Mouse (Mus musculus) forebrain, embryonic 10.5 days (tissue): ENCODE results near the gene Dtwd1. TPM values are rescaled to one million over a fixed set of nuclear protein-coding genes. Genes with fewer than 3 reads are reported as not detected.
"Not testable (repeated sequence)": the region's sequence is repeated elsewhere in the genome, so short reads cannot be mapped to it uniquely, and the experiment has no call there.

Experiments used
- DNase-seq: peaks from one replicate; pipeline ENCODE4 v3.0.0-alpha.2; 2017; ENCODE audit warnings: low spot score; ENCODE audit errors: extremely low spot score
- H3K27ac ChIP-seq: fragments of 300-500 bp; sonication (generic); 2 replicates; pipeline ENCODE4 v1.5.1; 2016; ENCODE audit warnings: mild to moderate bottlenecking
- H3K27me3 ChIP-seq: fragments of 300-500 bp; sonication (generic); 2 replicates; pipeline ENCODE4 v1.6.1; 2016; ENCODE audit warnings: mild to moderate bottlenecking; ENCODE audit not compliant: poor library complexity, severe bottlenecking
- H3K36me3 ChIP-seq: fragments of 300-500 bp; sonication (generic); replicated peaks from 2 replicates; pipeline ENCODE4 v1.6.1; 2016; ENCODE audit warnings: mild to moderate bottlenecking, moderate library complexity
- H3K4me1 ChIP-seq: fragments of 300-500 bp; sonication (generic); 2 replicates; pipeline ENCODE4 v1.6.1; 2016
- H3K4me3 ChIP-seq: fragments of 300-500 bp; sonication (generic); 2 replicates; pipeline ENCODE4 v1.5.1; 2016; ENCODE audit warnings: mild to moderate bottlenecking, moderate library complexity
- H3K9me3 ChIP-seq: fragments of 300-500 bp; sonication (generic); 2 replicates; pipeline ENCODE4 v1.6.1; 2016; ENCODE audit warnings: mild to moderate bottlenecking, moderate library complexity
- WGBS: fragments of 180-500 bp; shearing (Covaris S2); methylation state at CpG from one replicate; pipeline ENCODE4 v1.1.7; 2016; 5-methylcytosine and 5-hydroxymethylcytosine counted together
- polyA plus RNA-seq: library from polyadenylated mRNA; unstranded; fragments of >200 nt; fragmentation: Nextera tagmentation; extraction: Ambion mirVana; gene quantifications from 2 replicates; pipeline ENCODE4 v1.2.1, GENCODE M21; 2016

The Dtwd1 gene
- 33.3 and 37.6 TPM in 2 replicates for polyA plus RNA-seq

GRCm38 (mm10) chr2:126151855-126152571, at the start of gene Dtwd1, which contains the start of gene Fam227b:
TSS of gene Dtwd1 (plus strand) at chr2:126152141.
TSS of gene Fam227b (minus strand) at chr2:126152004.
- under 1% methylated on average over 56 of the region's 57 CpGs for WGBS
- peak; percentile 94 for DNase-seq
- peak within 1 kb of the TSS; percentile 97 for H3K27ac ChIP-seq
- H3K4me3 ChIP-seq = peak within 1 kb of the TSS; percentile 84
- peaks cover 15% of the 10 kb centered on the region for H3K4me1 ChIP-seq
- H3K27me3 ChIP-seq = no peaks in the 10 kb centered on the region
- H3K36me3 ChIP-seq = peaks cover 19% of the 10 kb centered on the region
- no peaks in the 10 kb centered on the region for H3K9me3 ChIP-seq

- DNase-seq = no peak
- no peaks in the 10 kb centered on the region for H3K36me3 ChIP-seq
- H3K4me1 ChIP-seq = peaks cover 5% of the 10 kb centered on the region
These were observed 4.2 kb upstream of the Dtwd1 start for GRCm38 (mm10) chr2:126147723-126148122.

GRCm38 (mm10) chr2:126165277-126166018, 13.5 kb downstream of the Dtwd1 start:
- no peaks in the 10 kb centered on the region for H3K4me1 ChIP-seq

More at GRCm38 (mm10) chr2:126147723-126148122, 4.2 kb upstream of the Dtwd1 start:
- H3K27me3 ChIP-seq = no peaks in the 10 kb centered on the region
- H3K4me3 ChIP-seq = no peak overlapping the region
- H3K9me3 ChIP-seq = no peaks in the 10 kb centered on the region
- H3K27ac ChIP-seq = no peak overlapping the region

DNA sequence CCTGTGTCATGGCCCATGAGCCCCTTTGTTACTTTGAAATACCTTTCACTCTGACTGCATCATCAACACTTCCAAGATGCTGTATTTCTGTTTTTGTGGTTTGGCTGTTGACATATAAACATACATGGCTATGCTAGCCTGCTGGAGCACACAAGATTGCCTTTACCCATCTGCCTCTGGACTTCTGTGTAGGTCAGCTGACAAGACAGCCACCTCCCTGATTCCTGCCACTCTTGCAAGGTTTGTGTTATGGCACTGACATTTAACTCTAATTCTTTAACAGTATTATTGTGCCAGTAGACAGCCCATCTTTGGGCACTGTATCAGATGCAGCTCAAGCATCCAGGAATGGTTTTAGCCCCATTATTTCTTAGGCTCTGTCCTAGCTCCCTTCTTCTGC, 14.4 kb downstream of the Dtwd1 start:
- Histone ChIP-seq H3K4me3 (no peak overlapping the region), H3K9me3 (no peaks in the 10 kb centered on the region)
- no peak for DNase-seq

More at GRCm38 (mm10) chr2:126165277-126166018, 13.5 kb downstream of the Dtwd1 start:
- DNase-seq = no peak
- Histone ChIP-seq H3K27ac (no peak overlapping the region), H3K36me3 (peaks cover 59% of the 10 kb centered on the region), H3K4me3 (no peak overlapping the region), H3K9me3 (no peaks in the 10 kb centered on the region; the same call in 1 of the 2 replicates), H3K27me3 (no peaks in the 10 kb centered on the region)
- WGBS = 89% methylated on average over 5 of the region's 5 CpGs

GRCm38 (mm10) chr2:126166848-126167617, 15.1 kb downstream of the Dtwd1 start:
- WGBS = 90% methylated on average over 8 of the region's 8 CpGs
- peaks cover 43% of the 10 kb centered on the region for H3K36me3 ChIP-seq
- no peak for DNase-seq
- no peaks in the 10 kb centered on the region for H3K27me3 ChIP-seq
- no peak overlapping the region for H3K27ac ChIP-seq
- no peak overlapping the region for H3K4me3 ChIP-seq
- no peaks in the 10 kb centered on the region for H3K4me1 ChIP-seq
- H3K9me3 ChIP-seq = no peaks in the 10 kb centered on the region

More for the DNA sequence above, 14.4 kb downstream of the Dtwd1 start:
- H3K27me3 ChIP-seq = no peaks in the 10 kb centered on the region
- no peaks in the 10 kb centered on the region for H3K4me1 ChIP-seq
- no peak overlapping the region for H3K27ac ChIP-seq
- H3K36me3 ChIP-seq = peaks cover 50% of the 10 kb centered on the region

GRCm38 (mm10) chr2:126171427-126171826, 19.5 kb downstream of the Dtwd1 start:
- no peak for DNase-seq
- H3K27ac ChIP-seq = no peak overlapping the region
- peaks cover 4% of the 10 kb centered on the region; the same call in 1 of the 2 replicates for H3K36me3 ChIP-seq
- no peak overlapping the region for H3K4me3 ChIP-seq
- H3K27me3 ChIP-seq = no peaks in the 10 kb centered on the region
- 98% methylated on average over 1 of the region's 1 CpGs for WGBS
- H3K9me3 ChIP-seq = no peaks in the 10 kb centered on the region
- no peaks in the 10 kb centered on the region for H3K4me1 ChIP-seq

DNA sequence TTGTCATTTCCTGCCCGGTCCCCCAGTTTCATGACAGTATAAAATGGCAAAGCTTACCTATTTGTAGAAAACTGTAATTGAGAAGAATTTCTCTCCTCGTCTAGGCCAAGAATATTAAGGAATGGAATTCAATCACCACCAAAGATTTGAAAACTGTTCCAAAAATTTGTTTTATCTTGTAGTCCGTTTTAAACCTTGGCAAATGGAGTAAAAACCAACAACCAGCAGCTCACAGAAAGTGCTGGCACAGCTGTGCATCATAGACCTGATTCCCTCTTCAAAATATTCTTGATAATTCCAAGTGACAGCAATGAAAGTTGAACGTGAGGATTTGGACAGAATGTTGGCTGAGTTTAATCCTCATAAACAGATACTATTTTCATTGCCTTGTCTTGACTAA, 39.4 kb downstream of the Dtwd1 start:
- Histone ChIP-seq H3K36me3 (no peaks in the 10 kb centered on the region), H3K27ac (no peak overlapping the region), H3K9me3 (no peaks in the 10 kb centered on the region), H3K4me3 (no peak overlapping the region), H3K4me1 (no peaks in the 10 kb centered on the region), H3K27me3 (no peaks in the 10 kb centered on the region)
- 87% methylated on average over 4 of the region's 4 CpGs for WGBS
- no peak for DNase-seq

- Histone ChIP-seq H3K27me3 (no peaks in the 10 kb centered on the region), H3K4me3 (no peak overlapping the region), H3K36me3 (no peaks in the 10 kb centered on the region), H3K4me1 (no peaks in the 10 kb centered on the region), H3K27ac (no peak overlapping the region), H3K9me3 (no peaks in the 10 kb centered on the region)
- 86% methylated on average over 2 of the region's 2 CpGs for WGBS
- DNase-seq = no peak
These were observed 40.2 kb downstream of the Dtwd1 start for GRCm38 (mm10) chr2:126192129-126192528.

DNA sequence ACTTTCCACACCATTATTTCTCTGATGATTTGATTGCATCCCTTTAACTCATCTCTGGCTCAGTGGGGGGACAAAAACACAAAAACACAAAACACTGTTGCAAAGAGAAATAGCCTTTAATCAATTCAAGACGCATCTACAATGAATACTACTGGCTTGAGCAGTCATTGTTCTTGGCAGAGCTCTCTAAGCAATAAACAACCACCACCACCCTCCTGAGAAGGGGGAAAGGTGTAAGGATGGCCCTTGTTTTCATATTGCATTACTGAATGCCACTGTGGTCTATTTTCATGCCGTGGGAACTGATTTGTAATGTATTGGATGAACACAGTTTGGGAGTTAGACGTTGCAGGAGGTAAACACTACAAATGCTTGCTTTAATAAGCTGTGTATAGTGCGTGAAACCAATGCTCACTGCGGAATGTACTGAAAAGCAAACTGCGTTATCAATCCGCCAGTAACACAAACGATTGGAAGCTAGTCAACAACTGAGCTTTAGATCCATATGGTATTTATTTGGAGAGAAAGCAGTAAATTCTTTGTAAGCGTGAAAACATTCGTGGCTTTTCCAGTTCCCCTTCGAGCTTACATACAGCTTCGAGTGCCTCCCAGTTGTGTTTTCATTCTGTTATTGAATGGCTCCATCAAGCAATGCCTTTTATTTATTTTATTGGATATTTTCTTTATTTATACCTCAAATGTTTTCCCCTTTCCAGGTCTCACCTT, 43.9 kb downstream of the Dtwd1 start:
- no peaks in the 10 kb centered on the region for H3K36me3 ChIP-seq
- H3K27me3 ChIP-seq = no peaks in the 10 kb centered on the region
- WGBS = 84% methylated on average over 12 of the region's 12 CpGs
- H3K4me1 ChIP-seq = no peaks in the 10 kb centered on the region
- no peak for DNase-seq
- H3K9me3 ChIP-seq = no peaks in the 10 kb centered on the region
- H3K27ac ChIP-seq = no peak overlapping the region
- H3K4me3 ChIP-seq = no peak overlapping the region

DNA sequence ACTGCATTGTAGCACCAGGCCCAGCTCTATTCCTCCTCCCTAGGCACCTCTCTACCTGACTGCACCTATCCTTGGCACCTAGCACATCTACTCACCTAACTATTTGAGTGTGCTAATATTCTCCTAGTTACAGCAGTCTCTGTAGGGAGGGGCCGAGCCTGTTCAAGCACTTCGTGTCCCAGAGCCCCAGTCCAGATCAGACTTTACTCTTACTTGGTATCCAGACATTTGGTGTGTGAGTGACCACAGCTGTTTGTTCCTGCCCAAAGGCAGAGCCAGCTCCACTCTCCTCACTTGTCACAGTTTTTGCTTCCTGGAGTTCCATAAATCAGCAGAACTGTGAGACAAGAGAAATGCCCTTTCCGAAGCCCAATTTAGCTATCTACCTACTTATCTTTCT, 47.0 kb downstream of the Dtwd1 start:
- no peak for DNase-seq
- Histone ChIP-seq H3K9me3 (no peaks in the 10 kb centered on the region), H3K4me1 (no peaks in the 10 kb centered on the region), H3K4me3 (no peak overlapping the region), H3K36me3 (no peaks in the 10 kb centered on the region), H3K27ac (no peak overlapping the region), H3K27me3 (no peaks in the 10 kb centered on the region)
- 92% methylated on average over 3 of the region's 3 CpGs for WGBS

DNA sequence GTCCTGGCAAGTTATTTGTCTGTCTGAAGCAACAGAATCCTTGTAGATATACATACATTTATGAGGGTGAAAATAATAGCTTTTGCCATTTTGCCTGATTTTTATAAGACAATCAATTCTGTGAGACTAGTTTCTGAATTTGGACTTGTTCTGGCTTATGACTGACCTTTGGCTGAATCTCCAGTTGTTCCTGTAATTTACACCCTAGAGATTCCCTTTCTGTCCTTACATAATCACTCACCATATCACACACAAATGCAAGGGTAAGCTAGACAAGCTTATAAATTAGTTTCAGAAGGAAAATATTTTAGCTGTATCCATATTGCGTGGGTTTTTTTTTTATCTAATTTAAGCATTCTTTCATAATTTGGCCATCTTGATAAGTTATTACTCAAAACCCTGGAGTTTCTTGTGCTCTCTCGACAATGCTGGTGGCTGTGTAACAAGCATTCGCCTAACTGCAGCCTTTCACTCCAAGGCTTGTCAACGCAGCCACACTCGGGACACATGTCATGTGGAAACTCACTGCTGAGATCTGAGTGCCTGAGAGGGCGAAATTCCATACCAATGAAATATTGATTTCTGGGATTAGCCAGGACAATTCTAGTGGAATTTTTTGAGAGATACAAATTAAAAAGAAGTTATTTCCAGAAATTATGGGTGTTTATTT, 59.2 kb downstream of the Dtwd1 start:
- Histone ChIP-seq H3K36me3 (no peaks in the 10 kb centered on the region), H3K27ac (no peak overlapping the region), H3K4me3 (no peak overlapping the region), H3K4me1 (no peaks in the 10 kb centered on the region), H3K27me3 (no peaks in the 10 kb centered on the region), H3K9me3 (no peaks in the 10 kb centered on the region)
- no peak for DNase-seq
- WGBS = 89% methylated on average over 6 of the region's 6 CpGs

DNA sequence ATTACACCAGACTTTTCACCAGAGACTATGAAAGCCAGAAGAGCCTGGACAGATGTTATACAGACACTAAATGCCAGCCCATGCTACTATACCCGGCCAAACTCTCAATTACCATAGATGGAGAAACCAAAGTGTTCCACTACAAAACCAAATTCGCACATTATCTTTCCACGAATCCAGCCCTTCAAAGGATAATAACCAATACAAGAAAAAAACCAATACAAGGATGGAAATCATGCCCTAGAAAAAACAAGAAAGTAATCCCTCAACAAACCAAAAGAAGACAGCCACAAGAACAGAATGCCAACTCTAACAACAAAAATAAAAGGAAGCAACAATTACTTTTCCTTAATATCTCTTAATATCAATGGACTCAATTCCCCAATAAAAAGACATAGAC, 62.9 kb downstream of the Dtwd1 start, which contains the start of gene Gm17555:
TSS of gene Gm17555 (plus strand) at position 301 of the 400 bp plus-strand sequence.
- H3K36me3 ChIP-seq, H3K4me3 ChIP-seq, DNase-seq, H3K27me3 ChIP-seq, H3K27ac ChIP-seq, H3K9me3 ChIP-seq, H3K4me1 ChIP-seq: not testable (repeated sequence)
- 90% methylated on average over 3 of the region's 3 CpGs for WGBS
